Mouse (Mus musculus) heart, adult 9 months (tissue): ENCODE measurements around the gene Sgms1.

ENCODE experiments used
- DNase-seq, 2 experiments: peaks; one replicate each; pipeline ENCODE4 v3.0.0; 2022; ENCODE audit warnings: low spot score in 2 of 2

Sgms1 gene

DNA sequence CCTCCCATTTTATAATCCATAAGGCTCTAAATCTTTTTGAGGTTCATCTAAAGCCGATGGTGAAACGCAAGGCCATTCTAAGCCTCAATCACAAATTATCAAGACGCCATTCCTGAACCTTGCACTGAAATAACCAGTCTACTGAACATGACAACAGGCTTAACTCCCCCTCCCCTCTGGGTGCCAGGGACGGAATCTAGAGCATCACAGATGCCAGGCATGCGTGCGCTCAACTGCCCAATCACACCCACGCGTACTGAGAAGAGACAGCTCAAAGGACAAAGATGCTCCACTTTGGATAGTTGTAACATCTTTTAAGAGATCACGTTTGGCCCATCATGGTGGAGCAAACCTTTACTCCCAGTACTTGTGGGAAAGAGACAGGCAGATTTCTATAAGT, 146.3 kb downstream of the Sgms1 start:
- DNase-seq, result no peak

- DNase-seq, result no peak
Measured at GRCm38 (mm10) chr19:32242153-32242552, 147.4 kb downstream of the Sgms1 start.

- no peak for DNase-seq
Measured at GRCm38 (mm10) chr19:32240417-32240990, 149.0 kb downstream of the Sgms1 start.

- no peak for DNase-seq
Measured at GRCm38 (mm10) chr19:32239925-32240324, 149.6 kb downstream of the Sgms1 start.

- DNase-seq, result no peak
Measured at GRCm38 (mm10) chr19:32239459-32239792, 150.1 kb downstream of the Sgms1 start.

GRCm38 (mm10) chr19:32238722-32239458, 150.6 kb downstream of the Sgms1 start:
- no peak for DNase-seq

- no peak for DNase-seq
Measured at GRCm38 (mm10) chr19:32237685-32238084, 151.8 kb downstream of the Sgms1 start.

- DNase-seq, result no peak
Measured at GRCm38 (mm10) chr19:32237173-32237583, 152.3 kb downstream of the Sgms1 start.

DNA sequence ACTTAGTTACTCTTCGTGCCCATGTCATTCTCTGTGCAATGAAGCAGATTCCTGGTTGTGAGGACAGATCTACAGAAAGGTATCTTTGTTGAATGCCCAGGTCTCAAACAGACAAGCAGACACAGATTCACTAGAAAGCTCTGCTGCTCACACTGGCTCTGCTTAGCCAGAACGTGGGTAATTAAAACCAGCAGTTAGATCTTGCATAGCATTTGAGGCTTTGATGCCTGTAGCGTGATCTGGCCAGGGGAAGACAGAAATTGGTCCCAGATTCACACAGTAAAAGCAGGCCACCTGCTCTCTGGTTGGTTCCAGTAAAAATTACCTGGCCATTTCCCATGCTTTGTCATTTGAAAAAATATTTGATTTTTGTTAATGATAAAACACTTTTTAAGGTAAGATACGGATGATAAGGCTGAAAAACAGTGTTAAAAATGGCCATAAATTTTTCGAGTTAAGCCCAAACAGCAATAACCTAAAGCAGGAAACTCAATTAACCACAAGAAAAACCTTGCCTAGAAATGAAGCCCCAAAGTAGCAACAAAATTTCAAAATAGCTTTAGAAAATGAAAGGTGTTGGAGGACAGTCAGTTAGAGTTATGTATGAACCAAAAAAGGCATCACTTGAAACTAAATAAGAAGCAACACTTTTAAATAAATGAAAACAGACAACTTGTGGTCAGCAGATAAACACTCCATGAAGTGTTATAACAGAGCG, 154.6 kb downstream of the Sgms1 start:
- DNase-seq, result no peak

DNA sequence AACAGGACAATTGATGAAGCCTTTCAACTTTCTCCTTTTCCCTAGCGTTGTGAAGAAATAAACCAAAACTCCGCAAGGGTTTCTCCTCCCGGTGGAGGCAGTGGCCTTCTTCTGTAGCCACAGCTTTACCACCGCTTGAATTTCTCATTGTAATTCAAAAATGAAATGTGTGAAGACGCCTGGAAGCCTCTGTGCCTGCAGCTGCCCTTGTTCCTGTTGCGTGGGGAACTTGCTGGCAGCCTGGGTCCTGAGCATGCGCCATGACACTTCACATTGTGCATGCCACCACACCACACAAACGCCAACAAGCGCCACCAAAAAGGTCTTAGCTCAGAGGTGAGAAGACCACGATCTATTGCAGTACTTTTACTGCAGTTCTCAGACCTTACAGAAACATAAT, 158.2 kb downstream of the Sgms1 start:
- DNase-seq, result no peak

DNA sequence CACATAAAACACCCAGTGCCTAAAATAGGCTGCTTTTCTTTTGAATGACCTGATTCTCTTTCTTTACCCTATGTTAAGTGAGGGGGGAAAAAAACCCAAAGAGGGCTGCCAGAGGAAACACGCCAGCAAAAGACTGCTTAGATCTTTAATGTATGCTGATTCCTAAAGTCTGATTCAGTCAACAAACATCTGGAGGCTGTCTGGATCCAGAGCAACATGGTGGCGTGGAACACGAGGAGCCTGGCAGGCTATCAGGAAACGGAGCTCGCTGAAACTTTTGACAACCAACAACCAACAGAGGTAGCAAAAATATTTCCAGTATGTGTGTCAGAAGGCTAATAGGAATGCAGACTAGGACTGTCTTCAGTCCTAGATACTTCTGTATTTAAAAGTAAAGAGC, 158.7 kb downstream of the Sgms1 start:
- DNase-seq, result no peak

- DNase-seq, result no peak
Measured at GRCm38 (mm10) chr19:32230301-32230700, 159.2 kb downstream of the Sgms1 start.

- no peak for DNase-seq
Measured at GRCm38 (mm10) chr19:32229776-32230175, 159.7 kb downstream of the Sgms1 start.

DNA sequence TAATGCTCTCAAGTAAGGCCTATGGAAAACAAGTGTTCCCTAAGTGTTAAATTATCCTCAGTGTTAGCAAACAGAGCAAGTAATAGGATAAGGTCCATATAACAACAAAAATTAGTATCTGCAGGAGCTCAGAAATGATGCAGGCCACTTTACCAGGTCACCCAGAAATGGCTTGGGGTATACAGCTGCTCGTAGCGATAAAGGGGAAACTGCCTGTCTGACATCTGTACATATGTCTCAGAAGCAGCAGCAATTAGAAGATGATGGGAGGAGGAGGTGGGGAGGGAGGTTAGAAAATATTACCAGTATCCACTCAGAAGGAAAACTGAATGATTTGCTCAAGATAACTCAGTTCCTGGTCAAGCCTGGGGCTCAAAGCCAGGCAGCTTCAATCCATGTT, 162.3 kb downstream of the Sgms1 start:
- no peak for DNase-seq

DNA sequence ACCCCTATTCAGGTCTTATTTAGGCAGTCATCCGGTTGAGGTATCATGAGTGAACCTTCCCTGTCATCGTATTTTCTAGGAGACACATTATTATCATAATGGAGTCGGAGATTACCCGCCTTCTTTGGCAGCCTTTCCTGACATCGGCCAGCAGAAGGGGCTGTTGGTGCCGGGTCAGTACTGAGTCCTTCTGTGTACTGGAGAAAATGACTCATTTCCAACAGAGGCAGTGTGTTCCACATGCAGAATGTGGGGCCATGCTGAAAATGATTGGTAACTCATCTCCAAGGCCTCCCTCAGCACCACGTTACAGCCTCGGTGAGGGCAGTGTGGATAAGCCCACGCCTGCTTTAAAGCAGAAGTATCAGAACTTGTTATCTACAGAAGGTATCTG, 164.4 kb downstream of the Sgms1 start:
- DNase-seq, result no peak

DNA sequence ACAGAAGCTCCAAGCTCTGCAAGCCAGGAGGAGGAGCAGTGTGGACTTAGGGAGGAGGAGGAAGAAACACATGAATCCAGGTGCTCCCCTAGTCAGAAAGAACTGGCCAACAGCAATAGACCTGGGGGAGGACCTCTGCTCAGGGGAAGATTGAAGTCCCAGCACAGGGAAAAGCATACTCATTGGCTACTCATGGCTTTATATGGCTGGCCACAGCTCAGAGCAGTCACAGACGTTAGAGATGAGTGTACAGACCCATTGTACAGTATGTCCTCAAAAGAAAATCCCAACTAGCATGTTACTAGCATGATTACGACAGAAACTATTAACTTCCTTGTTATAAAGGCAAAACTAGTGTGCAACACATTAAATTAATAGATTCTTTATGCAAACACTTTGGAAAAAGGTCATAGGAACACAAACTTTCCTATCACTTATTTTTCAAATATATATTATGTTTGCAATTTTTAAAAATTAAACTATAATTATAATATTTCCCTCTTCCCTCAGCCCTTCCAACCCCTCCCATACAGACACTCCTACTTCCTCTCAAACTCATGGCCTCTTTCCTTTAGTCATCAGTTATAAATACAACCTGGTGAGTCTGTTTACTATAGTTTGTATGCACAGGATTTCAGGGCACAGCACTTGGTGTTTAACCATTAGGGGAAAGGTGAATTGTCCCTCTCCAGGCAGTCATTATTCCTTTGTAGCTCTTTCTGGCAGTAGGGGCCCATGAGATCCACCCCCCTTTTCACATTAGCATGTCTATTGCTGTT, 165.0 kb downstream of the Sgms1 start:
- DNase-seq, result no peak

- no peak for DNase-seq
Measured at GRCm38 (mm10) chr19:32223751-32224174, 165.8 kb downstream of the Sgms1 start.

DNA sequence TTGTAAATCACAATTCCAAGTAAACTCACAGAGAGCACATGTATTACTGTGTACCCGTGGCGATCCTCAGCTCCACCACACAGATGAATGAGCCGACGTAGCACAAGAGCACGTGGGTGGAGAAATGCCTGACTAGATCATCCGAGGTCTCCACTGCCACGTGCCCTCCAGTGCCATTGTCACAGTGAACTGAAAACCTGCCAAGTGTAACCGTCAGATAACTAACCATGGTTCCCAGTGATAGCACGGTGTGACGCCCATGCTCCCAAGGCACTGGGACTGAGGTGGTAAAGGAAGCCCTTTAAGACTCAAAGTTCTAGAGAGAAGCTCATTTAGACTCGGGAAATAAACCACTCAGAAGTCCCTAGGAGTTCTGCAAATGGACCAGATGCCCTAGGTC, 167.4 kb downstream of the Sgms1 start:
- no peak for DNase-seq

DNA sequence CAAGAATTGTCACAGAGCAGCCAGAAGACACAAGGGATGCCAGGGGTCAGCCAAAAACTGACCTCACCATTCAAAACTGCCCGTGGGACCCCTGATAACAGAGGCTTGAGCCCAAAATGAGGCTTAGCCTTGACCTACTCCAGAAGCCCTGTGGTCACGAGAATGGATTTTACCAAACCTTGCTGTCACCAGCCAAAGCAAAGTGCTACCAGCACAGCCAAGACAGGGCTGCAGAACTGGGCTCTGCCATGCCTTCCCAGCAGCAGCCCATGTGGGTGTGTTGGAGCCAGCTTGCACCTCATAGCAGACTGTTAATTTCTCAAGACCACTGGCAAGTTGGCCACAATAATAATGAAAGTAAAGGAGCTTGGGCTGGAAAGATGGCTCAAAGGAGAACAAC, 168.5 kb downstream of the Sgms1 start:
- DNase-seq, result no peak

DNA sequence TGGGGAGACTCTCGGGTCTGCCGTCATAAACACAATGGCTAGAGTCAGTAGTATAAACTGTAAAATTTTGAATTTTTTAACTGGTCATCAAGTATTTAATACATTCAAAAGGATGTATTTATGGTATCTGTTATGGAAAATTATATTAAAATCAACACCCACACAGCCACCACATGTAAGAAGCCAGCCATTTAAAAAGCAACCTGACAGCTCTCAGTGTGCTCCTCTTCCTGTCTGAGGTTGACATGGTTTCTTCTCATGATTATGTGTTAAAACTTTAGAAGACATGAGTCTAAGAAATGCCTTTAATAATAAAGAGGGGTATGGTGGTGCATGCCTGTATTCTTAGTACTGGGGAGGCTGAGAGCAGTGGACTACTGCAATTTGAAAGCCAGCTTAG, 172.8 kb downstream of the Sgms1 start:
- no peak for DNase-seq

GRCm38 (mm10) chr19:32214905-32215806, 174.4 kb downstream of the Sgms1 start:
- DNase-seq, result no peak
